Mouse (Mus musculus): ENCODE measurements around the gene Ofcc1.

DNA sequence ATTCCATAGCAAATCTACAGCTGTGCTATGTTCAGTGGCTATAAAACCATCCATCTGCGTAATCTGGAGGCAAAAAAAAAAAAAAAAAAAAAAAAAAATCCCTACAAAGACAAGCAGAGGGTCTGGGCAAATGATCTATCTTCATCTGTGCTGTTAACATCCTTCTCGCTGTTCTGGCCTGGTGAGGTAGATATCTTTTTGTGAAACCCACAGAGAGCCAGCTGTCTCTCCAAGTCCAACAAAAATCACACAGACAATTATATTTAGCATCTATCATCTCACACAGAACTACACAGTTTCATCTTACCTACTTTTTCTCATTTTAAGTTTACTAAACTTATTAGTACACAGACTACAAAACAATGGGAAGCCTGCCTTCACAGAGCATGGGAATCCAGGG, 323.4 kb downstream of the Ofcc1 start:
- TF ChIP-seq CTCF (IDR thresholded peaks at IDR 0.05; ENCODE audit: low read depth, low read length) (no peak), EP300 (IDR thresholded peaks at IDR 0.05; ENCODE audit: insufficient read depth, low read depth, low read length) (no peak)
